Mouse (Mus musculus) small intestine, adult 2 months (tissue): Measurements from ENCODE around the gene Cdh23. TPM values are rescaled to one million over a fixed set of nuclear protein-coding genes. Genes with fewer than 3 reads are reported as not detected.

Experiments used
- H3K27ac ChIP-seq: fragments of 200-500 bp; 2 replicates; pipeline ENCODE4 v1.5.1; 2012; ENCODE audit warnings: low read depth, low read length, control low read depth, inconsistent platforms; ENCODE audit not compliant: insufficient read depth
- H3K27me3 ChIP-seq: fragments of 200-500 bp; 2 replicates; pipeline ENCODE4 v1.6.1; 2012; ENCODE audit warnings: mild to moderate bottlenecking, moderate library complexity, low read length, inconsistent platforms; ENCODE audit not compliant: control insufficient read depth, insufficient read depth
- H3K36me3 ChIP-seq: fragments of 200-500 bp; 2 replicates; pipeline ENCODE4 v1.6.1; 2012; ENCODE audit warnings: mild to moderate bottlenecking, low read length, control low read depth, inconsistent platforms; ENCODE audit not compliant: control insufficient read depth, insufficient read depth
- H3K4me1 ChIP-seq: fragments of 200-500 bp; 2 replicates; pipeline ENCODE4 v1.6.1; 2012; ENCODE audit warnings: low read length, inconsistent platforms, mixed read lengths; ENCODE audit not compliant: control insufficient read depth, insufficient read depth, insufficient read length
- H3K4me3 ChIP-seq: fragments of 200-500 bp; 2 replicates; pipeline ENCODE4 v1.5.1; 2012; ENCODE audit warnings: low read depth, mild to moderate bottlenecking, control low read depth, inconsistent platforms, low read length, moderate library complexity
- CTCF ChIP-seq: fragments of 200-500 bp; IDR thresholded peaks from 2 replicates; pipeline ENCODE4 v1.5.1; 2012; ENCODE audit warnings: low read depth, mild to moderate bottlenecking, control low read depth, inconsistent platforms, low read length, moderate library complexity, mixed read lengths; ENCODE audit not compliant: insufficient replicate concordance, insufficient read length; ENCODE audit errors: extremely low read depth
- POLR2A ChIP-seq: fragments of 200-500 bp; IDR thresholded peaks from 2 replicates; pipeline ENCODE4 v1.6.1; 2012; ENCODE audit warnings: low read depth, mild to moderate bottlenecking, control low read depth, inconsistent platforms, low read length, moderate library complexity
- WGBS: fragments of 180-500 bp; shearing (Covaris S2); methylation state at CpG from one replicate; pipeline ENCODE4 v1.1.7; 2018; 5-methylcytosine and 5-hydroxymethylcytosine counted together
- polyA plus RNA-seq: library from polyadenylated mRNA; depleted of rRNA; stranded (reverse); fragments of >200 nt; gene quantifications from 2 replicates; pipeline ENCODE4 v1.2.3, GENCODE M21; 2012

Cdh23 gene
- polyA plus RNA-seq, 1 experiment = 0.35 TPM

DNA sequence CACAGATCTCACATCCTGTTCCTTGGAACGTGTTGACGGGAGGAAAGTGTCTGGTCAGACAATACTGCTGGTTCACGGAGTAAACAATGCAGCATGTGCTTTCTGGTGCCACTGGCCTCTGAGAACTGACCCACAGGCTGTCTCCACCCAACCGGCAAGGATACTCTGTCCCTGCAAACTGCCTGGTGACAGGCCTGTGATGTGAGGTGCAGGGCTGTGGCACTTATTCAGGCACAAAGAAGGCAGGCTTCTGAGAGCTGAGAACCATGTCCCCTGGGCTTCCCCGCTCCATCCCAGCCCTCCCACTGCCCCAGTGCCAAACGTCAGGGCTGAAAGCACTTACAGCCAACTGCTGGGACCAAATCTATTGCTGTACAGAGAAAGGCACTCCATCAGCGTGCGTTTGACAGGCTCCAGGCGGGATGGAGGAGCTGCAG, 137.8 kb downstream of the Cdh23 start:
- H3K27ac ChIP-seq = no peak overlapping the region
- 50% methylated on average over 9 of the region's 9 CpGs for WGBS
- no peaks in the 10 kb centered on the region for H3K27me3 ChIP-seq
- TF ChIP-seq CTCF (no peak), POLR2A (no peak)
- H3K36me3 ChIP-seq = no peaks in the 10 kb centered on the region
- H3K4me1 ChIP-seq = no peaks in the 10 kb centered on the region
- H3K4me3 ChIP-seq = no peak overlapping the region

GRCm38 (mm10) chr10:60552951-60553635, 143.2 kb downstream of the Cdh23 start:
- TF ChIP-seq CTCF (no peak), POLR2A (no peak)
- Histone ChIP-seq H3K4me1 (no peaks in the 10 kb centered on the region), H3K27me3 (no peaks in the 10 kb centered on the region), H3K27ac (no peak overlapping the region), H3K4me3 (no peak overlapping the region), H3K36me3 (no peaks in the 10 kb centered on the region)
- WGBS = 63% methylated on average over 4 of the region's 4 CpGs

DNA sequence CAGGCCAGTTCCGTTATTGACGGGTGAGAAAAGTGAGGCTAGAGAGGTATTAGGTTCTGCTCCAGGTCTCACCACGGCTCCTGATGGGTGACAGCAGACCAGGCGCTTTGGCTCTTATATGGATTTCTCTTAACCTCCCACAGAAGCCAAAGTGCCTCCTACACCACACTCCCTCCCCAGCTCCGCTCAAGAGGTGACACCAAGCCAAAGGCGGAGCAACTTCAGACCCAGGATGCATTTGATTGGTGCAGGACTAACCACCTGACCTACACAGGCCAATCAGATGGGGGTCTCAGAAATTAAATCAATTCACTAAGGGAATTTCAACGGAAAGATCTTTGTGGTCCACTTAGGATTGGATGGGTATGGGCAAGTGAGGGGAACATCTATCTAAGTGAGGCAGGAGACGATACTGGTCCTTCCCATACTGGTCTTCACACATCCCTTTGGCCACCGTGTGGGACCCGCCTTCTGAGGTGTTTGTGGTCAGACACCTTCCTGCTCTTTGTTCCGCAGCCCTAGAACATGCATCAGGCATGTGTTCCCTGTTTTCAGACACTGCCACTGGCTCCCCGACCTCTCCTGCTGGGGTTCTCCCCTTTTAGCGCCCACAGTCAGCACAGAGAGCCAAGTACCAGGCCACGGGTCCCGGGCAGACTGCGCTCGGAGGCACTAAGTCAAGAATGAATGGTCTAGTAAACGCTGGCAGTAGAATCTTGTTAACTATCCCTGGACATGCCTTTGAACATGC, 157.0 kb downstream of the Cdh23 start:
- WGBS = 73% methylated on average over 18 of the region's 18 CpGs
- Histone ChIP-seq H3K27me3 (no peaks in the 10 kb centered on the region), H3K27ac (no peak overlapping the region), H3K36me3 (no peaks in the 10 kb centered on the region), H3K4me1 (no peaks in the 10 kb centered on the region), H3K4me3 (no peak overlapping the region)
- TF ChIP-seq CTCF = no peak
- TF ChIP-seq POLR2A = no peak

DNA sequence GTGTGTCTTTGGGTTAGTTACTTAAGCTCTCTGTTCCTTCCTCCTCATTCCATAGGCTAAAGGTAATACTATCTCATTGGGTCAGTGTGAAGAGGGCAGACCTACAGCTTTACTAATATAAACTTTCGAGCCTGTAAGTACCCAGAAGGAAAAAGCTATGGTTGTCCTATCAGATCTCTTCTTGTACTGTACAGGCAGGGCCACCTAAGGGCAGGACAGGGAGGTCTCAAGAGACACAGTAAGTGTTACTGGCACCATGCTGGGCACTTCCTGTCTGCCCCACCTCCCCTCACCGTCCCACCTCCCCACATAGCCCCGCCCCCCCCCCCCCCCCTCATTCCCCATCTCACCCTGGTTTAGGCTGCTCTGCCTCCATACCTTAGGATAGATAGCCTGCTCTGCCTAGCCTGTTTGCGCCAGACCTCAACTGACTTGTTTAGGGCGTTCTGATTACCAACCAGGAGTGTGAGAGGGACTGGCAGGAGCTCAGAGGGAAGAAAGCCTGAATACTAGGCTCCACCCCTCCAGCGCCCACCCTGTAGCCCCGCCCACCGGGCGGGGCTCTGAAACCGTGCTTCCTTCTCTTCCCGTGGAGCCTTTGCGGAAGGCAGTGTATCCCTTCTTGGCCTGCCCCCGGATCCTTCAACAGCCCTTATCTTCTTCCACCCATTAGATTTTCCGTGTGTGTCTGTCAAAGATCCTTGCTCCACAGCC, 160.0 kb downstream of the Cdh23 start:
- H3K4me1 ChIP-seq = no peaks in the 10 kb centered on the region
- no peaks in the 10 kb centered on the region for H3K27me3 ChIP-seq
- no peaks in the 10 kb centered on the region for H3K36me3 ChIP-seq
- no peak overlapping the region for H3K4me3 ChIP-seq
- WGBS = 10% methylated on average over 13 of the region's 14 CpGs
- TF ChIP-seq CTCF (no peak), POLR2A (no peak)
- no peak overlapping the region for H3K27ac ChIP-seq

GRCm38 (mm10) chr10:60532502-60532901, 163.8 kb downstream of the Cdh23 start:
- TF ChIP-seq CTCF (no peak), POLR2A (no peak)
- H3K27ac ChIP-seq = no peak overlapping the region
- H3K36me3 ChIP-seq = no peaks in the 10 kb centered on the region
- WGBS = 76% methylated on average over 4 of the region's 4 CpGs
- H3K27me3 ChIP-seq = no peaks in the 10 kb centered on the region
- no peak overlapping the region for H3K4me3 ChIP-seq
- H3K4me1 ChIP-seq = no peaks in the 10 kb centered on the region

- 45% methylated on average over 2 of the region's 2 CpGs for WGBS
- H3K4me1 ChIP-seq = no peaks in the 10 kb centered on the region
- H3K4me3 ChIP-seq = no peak overlapping the region
- H3K36me3 ChIP-seq = no peaks in the 10 kb centered on the region
- no peak overlapping the region for H3K27ac ChIP-seq
- H3K27me3 ChIP-seq = no peaks in the 10 kb centered on the region
- peak; percentile 79; the same call in 1 of the 2 replicates for TF ChIP-seq CTCF
- TF ChIP-seq POLR2A = no peak
Measured at GRCm38 (mm10) chr10:60531349-60531748, 164.9 kb downstream of the Cdh23 start.

DNA sequence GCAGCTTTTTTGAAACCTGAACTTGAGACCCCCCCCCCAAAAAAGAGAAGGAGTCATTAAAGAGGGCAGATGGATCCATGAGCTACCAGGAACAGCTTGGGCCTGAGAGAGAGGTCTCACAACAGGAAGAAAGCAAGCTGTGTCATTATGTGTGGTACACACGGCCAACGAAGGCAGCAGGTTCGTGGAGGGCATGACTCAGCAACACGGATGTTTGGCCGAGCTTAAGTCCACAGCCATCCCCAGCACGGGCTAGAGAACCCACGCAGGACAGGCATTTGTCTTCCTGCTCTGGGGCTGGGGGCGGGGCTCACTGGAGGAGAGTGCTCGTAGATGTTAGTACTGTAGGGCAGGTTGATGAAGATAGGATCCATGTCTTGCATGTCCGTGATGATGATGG, 165.7 kb downstream of the Cdh23 start:
- Histone ChIP-seq H3K27ac (no peak overlapping the region), H3K27me3 (no peaks in the 10 kb centered on the region), H3K4me3 (no peak overlapping the region), H3K4me1 (no peaks in the 10 kb centered on the region), H3K36me3 (no peaks in the 10 kb centered on the region)
- 55% methylated on average over 10 of the region's 10 CpGs for WGBS
- TF ChIP-seq POLR2A (no peak), CTCF (no peak)
